Mouse (Mus musculus): Measurements from ENCODE around the gene Ivd. TPM values are rescaled to one million over a fixed set of nuclear protein-coding genes. Genes with fewer than 3 reads are reported as not detected.

The Ivd gene
- polyA plus RNA-seq (2016; fragmentation: Nextera tagmentation; extraction: Ambion mirVana), result 90.9 and 97.7 TPM in 2 replicates

- WGBS, result under 1% methylated on average over 34 of the region's 34 CpGs
- ATAC-seq (ENCODE audit: insufficient number of reproducible peaks, insufficient read depth, low FRiP score, low TSS enrichment, low read depth), result peak; percentile 99
Measured at GRCm38 (mm10) chr2:118861454-118862339, at the start of gene Ivd. Gene Ivd (plus strand): TSS chr2:118861954.

DNA sequence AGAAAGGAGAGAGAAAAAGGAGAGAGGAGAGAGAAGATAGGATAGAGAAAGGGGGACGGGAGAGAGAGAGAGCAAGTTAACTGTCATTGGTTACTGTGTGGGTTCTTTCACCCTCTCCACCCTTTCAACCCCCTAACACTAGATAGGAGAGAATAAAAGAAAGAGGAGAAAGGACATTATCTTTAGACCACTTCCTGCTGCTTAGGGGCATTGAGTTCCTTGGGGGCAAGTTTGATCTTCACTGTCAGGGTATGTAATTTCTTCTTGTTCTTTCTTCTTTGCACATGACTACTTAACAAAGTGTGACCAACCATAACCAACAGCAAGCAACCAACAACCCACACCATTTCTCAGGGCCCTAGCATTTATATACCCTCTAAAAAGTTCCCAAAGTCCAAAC, 49.0 kb upstream of the Ivd start:
- H3K27ac ChIP-seq, result no peak overlapping the region
- H3K4me3 ChIP-seq (replicated peaks), result no peak overlapping the region
- H3K9me3 ChIP-seq, result no peaks in the 10 kb centered on the region
- H3K27me3 ChIP-seq, result no peaks in the 10 kb centered on the region
- no peak overlapping the region for H3K4me2 ChIP-seq
- ATAC-seq (ENCODE audit: insufficient number of reproducible peaks, insufficient read depth, low FRiP score, low TSS enrichment, low read depth), result no peak
- 77% methylated on average over 1 of the region's 1 CpGs for WGBS
- H3K4me1 ChIP-seq (replicated peaks), result peaks cover 19% of the 10 kb centered on the region
- no peak overlapping the region for H3K9ac ChIP-seq (replicated peaks)
- peaks cover 17% of the 10 kb centered on the region for H3K36me3 ChIP-seq

More at GRCm38 (mm10) chr2:118861454-118862339, at the start of gene Ivd:
- H3K9ac ChIP-seq (replicated peaks), result peak within 1 kb of the TSS; percentile 77
- no peaks in the 10 kb centered on the region for H3K9me3 ChIP-seq
- H3K27me3 ChIP-seq, result no peaks in the 10 kb centered on the region
- H3K36me3 ChIP-seq, result peaks cover 20% of the 10 kb centered on the region
- peak within 1 kb of the TSS; percentile 76 for H3K4me2 ChIP-seq
- peak within 1 kb of the TSS; percentile 76 for H3K27ac ChIP-seq
- H3K4me3 ChIP-seq (replicated peaks), result peak within 1 kb of the TSS; percentile 69
- H3K4me1 ChIP-seq (replicated peaks), result peaks cover 6% of the 10 kb centered on the region; the same call in 1 of the 2 replicates

- Histone ChIP-seq H3K4me3 (replicated peaks) (peak within 1 kb of the TSS; percentile 65), H3K27ac (peak within 1 kb of the TSS; percentile 66; the same call in 1 of the 2 replicates), H3K9ac (replicated peaks) (peak within 1 kb of the TSS; percentile 78), H3K36me3 (peaks cover 31% of the 10 kb centered on the region), H3K27me3 (no peaks in the 10 kb centered on the region), H3K4me2 (peak within 1 kb of the TSS; percentile 84), H3K9me3 (no peaks in the 10 kb centered on the region), H3K4me1 (replicated peaks) (peaks cover 19% of the 10 kb centered on the region)
- WGBS, result under 1% methylated on average over 49 of the region's 49 CpGs
- ATAC-seq (ENCODE audit: insufficient number of reproducible peaks, insufficient read depth, low FRiP score, low TSS enrichment, low read depth), result peak; percentile 94
Measured at GRCm38 (mm10) chr2:118813981-118814836, 47.5 kb upstream of the Ivd start, which contains the start of gene Knstrn. Gene Knstrn (plus strand): TSS chr2:118814003.

DNA sequence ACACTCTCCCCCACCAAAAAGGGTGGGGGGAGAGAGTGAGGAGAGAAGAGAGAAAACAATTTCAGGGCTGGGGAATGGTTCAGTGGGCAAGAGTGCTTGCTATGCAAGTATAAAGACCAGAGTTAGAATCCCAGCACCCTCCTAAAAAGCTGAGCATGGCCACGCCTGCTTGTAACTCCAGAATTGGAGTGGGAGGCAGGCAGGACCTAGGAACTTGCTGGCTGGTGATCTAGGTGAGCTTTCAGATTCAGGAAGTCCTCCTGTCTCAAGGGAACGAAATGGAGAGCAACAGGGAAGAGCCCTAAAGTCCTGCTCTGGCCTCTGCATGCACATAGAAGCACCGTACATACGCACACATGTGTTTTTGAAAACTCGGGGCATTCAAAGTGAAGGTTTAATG, 39.0 kb upstream of the Ivd start:
- Histone ChIP-seq H3K9me3 (peaks cover 8% of the 10 kb centered on the region), H3K27me3 (no peaks in the 10 kb centered on the region), H3K4me1 (replicated peaks) (no peaks in the 10 kb centered on the region), H3K4me2 (no peak overlapping the region), H3K4me3 (replicated peaks) (no peak overlapping the region), H3K27ac (no peak overlapping the region), H3K9ac (replicated peaks) (no peak overlapping the region), H3K36me3 (peaks cover 81% of the 10 kb centered on the region)
- 91% methylated on average over 5 of the region's 5 CpGs for WGBS
- ATAC-seq (ENCODE audit: insufficient number of reproducible peaks, insufficient read depth, low FRiP score, low TSS enrichment, low read depth), result no peak

DNA sequence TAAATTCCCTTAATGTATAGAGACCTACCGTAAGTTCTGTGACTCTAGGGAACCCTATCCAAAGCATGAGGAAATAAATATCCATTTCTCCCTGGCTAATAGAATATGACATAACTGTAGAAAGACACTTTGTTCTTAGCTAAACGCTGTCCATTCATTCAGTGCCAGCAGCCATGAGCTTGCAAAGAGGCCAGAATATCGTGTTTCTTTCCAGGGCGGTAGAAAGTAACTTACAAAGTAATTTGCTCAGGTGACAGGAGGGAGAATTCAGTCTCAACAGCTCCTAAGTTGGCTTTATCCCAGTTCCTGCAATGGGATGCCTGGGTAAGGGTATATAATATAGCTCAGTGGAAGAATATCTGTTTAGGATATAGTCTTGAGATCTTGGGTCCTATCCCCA, 37.4 kb upstream of the Ivd start:
- Histone ChIP-seq H3K9ac (replicated peaks) (no peak overlapping the region), H3K27ac (no peak overlapping the region), H3K36me3 (peaks cover 81% of the 10 kb centered on the region), H3K27me3 (no peaks in the 10 kb centered on the region), H3K9me3 (peaks cover 8% of the 10 kb centered on the region), H3K4me2 (no peak overlapping the region), H3K4me1 (replicated peaks) (no peaks in the 10 kb centered on the region), H3K4me3 (replicated peaks) (no peak overlapping the region)
- no peak for ATAC-seq (ENCODE audit: insufficient number of reproducible peaks, insufficient read depth, low FRiP score, low TSS enrichment, low read depth)
- WGBS, result 93% methylated on average over 4 of the region's 4 CpGs

DNA sequence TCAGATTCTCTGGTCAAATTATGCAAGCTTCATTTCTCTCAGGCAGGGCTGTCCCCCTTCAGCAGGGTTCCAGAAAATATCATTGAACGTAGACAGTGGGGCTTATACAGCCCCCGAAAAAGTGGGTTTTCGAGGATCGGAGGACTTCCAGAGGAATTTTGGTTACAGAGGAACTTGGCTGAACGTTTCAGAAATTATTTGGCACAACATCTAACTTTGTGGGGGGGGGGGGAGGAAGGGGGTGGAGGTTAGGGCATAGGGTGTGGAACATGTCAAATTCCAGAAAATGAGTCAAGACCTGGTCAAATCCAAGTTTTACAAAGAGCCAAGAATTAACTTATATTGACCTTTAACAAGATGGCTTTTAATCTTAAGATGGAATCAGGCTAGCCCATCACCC, 32.7 kb upstream of the Ivd start:
- H3K4me3 ChIP-seq (replicated peaks), result no peak overlapping the region
- 96% methylated on average over 5 of the region's 5 CpGs for WGBS
- no peaks in the 10 kb centered on the region for H3K27me3 ChIP-seq
- H3K4me1 ChIP-seq (replicated peaks), result no peaks in the 10 kb centered on the region
- no peak overlapping the region for H3K9ac ChIP-seq (replicated peaks)
- ATAC-seq (ENCODE audit: insufficient number of reproducible peaks, insufficient read depth, low FRiP score, low TSS enrichment, low read depth), result no peak
- no peak overlapping the region for H3K27ac ChIP-seq
- H3K4me2 ChIP-seq, result no peak overlapping the region
- H3K36me3 ChIP-seq, result peaks cover 97% of the 10 kb centered on the region
- H3K9me3 ChIP-seq, result peaks cover 8% of the 10 kb centered on the region

GRCm38 (mm10) chr2:118834061-118834460, 27.7 kb upstream of the Ivd start:
- Histone ChIP-seq H3K4me2 (no peak overlapping the region), H3K27me3 (no peaks in the 10 kb centered on the region), H3K9ac (replicated peaks) (no peak overlapping the region), H3K27ac (no peak overlapping the region), H3K9me3 (no peaks in the 10 kb centered on the region), H3K4me3 (replicated peaks) (no peak overlapping the region), H3K36me3 (peaks cover 73% of the 10 kb centered on the region), H3K4me1 (replicated peaks) (no peaks in the 10 kb centered on the region)
- WGBS, result 94% methylated on average over 6 of the region's 6 CpGs
- ATAC-seq (ENCODE audit: insufficient number of reproducible peaks, insufficient read depth, low FRiP score, low TSS enrichment, low read depth), result no peak

DNA sequence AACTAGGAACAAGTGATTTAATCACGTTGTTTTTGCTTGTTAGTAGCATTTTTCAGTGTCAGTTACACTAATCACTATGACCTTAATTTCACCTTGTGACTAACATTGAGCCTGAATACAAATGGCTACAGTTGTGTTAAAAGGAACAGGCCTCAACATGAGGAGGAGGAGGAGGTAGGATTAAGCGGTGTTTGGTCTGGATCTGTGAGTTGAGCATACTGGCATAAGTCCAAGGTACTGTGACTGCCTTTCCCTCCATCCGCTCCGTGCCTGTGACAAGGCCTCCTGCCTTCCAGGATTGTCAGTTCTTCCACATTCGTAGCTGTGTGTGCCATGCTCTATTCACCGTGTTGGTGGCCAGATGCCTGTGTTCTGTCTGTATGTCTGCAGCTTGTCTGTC, 26.6 kb upstream of the Ivd start:
- no peak overlapping the region for H3K27ac ChIP-seq
- no peak for ATAC-seq (ENCODE audit: insufficient number of reproducible peaks, insufficient read depth, low FRiP score, low TSS enrichment, low read depth)
- WGBS, result 88% methylated on average over 6 of the region's 6 CpGs
- H3K36me3 ChIP-seq, result peaks cover 63% of the 10 kb centered on the region
- no peak overlapping the region for H3K9ac ChIP-seq (replicated peaks)
- H3K4me2 ChIP-seq, result no peak overlapping the region
- H3K4me1 ChIP-seq (replicated peaks), result no peaks in the 10 kb centered on the region
- H3K27me3 ChIP-seq, result no peaks in the 10 kb centered on the region
- H3K4me3 ChIP-seq (replicated peaks), result no peak overlapping the region
- no peaks in the 10 kb centered on the region for H3K9me3 ChIP-seq

DNA sequence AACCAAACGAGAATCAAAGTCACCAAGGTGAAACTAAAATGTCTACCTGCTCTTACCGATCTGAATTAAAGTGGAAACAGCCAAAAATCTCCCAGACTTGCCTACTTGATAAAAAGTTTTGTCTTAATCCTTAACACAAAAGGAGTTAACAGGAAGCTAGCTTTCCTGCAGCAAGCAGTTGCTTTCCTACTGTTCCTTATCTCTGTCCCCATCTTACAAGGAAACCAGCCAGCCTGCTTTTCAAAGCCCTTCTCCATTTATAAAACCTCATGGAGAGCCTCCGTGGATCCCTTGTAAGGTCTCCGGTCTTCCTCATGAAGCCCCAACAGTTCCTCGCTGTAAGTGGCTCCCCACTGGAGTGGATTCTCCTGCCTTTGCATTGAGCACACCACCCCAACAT, 23.4 kb upstream of the Ivd start:
- no peaks in the 10 kb centered on the region for H3K9me3 ChIP-seq
- H3K4me1 ChIP-seq (replicated peaks), result 0 out of 2 replicates have a peak, but pooled peaks cover 3% of the 10 kb centered on the region
- no peak overlapping the region for H3K4me2 ChIP-seq
- WGBS, result 52% methylated on average over 5 of the region's 5 CpGs
- H3K27ac ChIP-seq, result no peak overlapping the region
- H3K27me3 ChIP-seq, result no peaks in the 10 kb centered on the region
- H3K9ac ChIP-seq (replicated peaks), result no peak overlapping the region
- ATAC-seq (ENCODE audit: insufficient number of reproducible peaks, insufficient read depth, low FRiP score, low TSS enrichment, low read depth), result no peak
- H3K36me3 ChIP-seq, result peaks cover 30% of the 10 kb centered on the region
- H3K4me3 ChIP-seq (replicated peaks), result no peak overlapping the region

GRCm38 (mm10) chr2:118841186-118841585, 20.6 kb upstream of the Ivd start:
- ATAC-seq (ENCODE audit: insufficient number of reproducible peaks, insufficient read depth, low FRiP score, low TSS enrichment, low read depth), result no peak
- no peak overlapping the region for H3K4me2 ChIP-seq
- no peak overlapping the region for H3K4me3 ChIP-seq (replicated peaks)
- H3K27ac ChIP-seq, result no peak overlapping the region
- H3K4me1 ChIP-seq (replicated peaks), result 0 out of 2 replicates have a peak, but pooled peaks cover 3% of the 10 kb centered on the region
- peaks cover 2% of the 10 kb centered on the region; the same call in 1 of the 2 replicates for H3K36me3 ChIP-seq
- H3K9ac ChIP-seq (replicated peaks), result no peak overlapping the region
- 69% methylated on average over 5 of the region's 5 CpGs for whole genome bisulfite sequencing
- H3K27me3 ChIP-seq, result no peaks in the 10 kb centered on the region
- H3K9me3 ChIP-seq, result no peaks in the 10 kb centered on the region

GRCm38 (mm10) chr2:118841774-118842173, 20.0 kb upstream of the Ivd start:
- 85% methylated on average over 4 of the region's 4 CpGs for WGBS
- Histone ChIP-seq H3K9ac (replicated peaks) (no peak overlapping the region), H3K9me3 (no peaks in the 10 kb centered on the region), H3K4me3 (replicated peaks) (no peak overlapping the region), H3K36me3 (no peaks in the 10 kb centered on the region), H3K27me3 (no peaks in the 10 kb centered on the region), H3K4me1 (replicated peaks) (0 out of 2 replicates have a peak, but pooled peaks cover 3% of the 10 kb centered on the region), H3K27ac (no peak overlapping the region), H3K4me2 (no peak overlapping the region)
- no peak for ATAC-seq (ENCODE audit: insufficient number of reproducible peaks, insufficient read depth, low FRiP score, low TSS enrichment, low read depth)
